Mouse (Mus musculus): ENCODE results near the gene Kdm1b.

Kdm1b gene

DNA sequence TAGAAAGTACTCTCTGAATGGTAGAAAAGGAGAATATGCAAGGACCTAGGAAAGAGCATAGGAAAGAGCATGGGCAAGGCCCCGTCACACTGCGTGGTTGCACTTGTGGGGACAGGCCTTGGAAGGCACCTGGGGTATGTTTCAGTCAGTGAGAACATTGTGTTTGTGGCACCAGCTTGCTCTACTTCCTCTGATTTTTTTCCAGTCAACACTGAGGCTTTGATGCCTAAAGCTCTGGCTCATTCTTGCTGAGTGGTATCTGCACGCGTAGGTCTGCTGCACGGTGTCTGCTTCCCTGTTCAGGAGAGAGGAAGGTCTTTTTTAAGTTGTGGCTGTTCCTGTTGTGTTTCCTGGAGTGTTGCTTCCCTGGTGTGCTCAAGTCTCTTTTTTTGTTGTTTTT is 13.5 kb downstream of the Kdm1b start:
- 79% methylated on average over 5 of the region's 5 CpGs for WGBS

DNA sequence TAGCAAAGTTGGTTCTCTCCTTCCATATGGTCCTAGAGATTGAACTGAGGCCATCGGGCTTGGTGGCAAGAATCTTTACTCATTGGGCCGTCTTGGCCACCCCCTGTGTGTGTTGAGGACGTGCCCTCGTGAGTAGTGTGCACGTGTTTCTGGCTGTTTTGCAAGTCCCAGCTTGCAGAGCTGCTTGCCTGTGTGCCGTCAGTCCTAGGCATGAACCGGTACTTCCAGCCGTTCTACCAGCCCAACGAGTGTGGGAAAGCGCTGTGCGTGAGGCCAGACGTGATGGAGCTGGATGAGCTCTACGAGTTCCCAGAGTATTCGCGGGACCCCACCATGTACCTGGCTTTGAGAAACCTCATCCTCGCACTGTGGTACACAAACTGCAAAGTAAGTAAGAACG is 19.5 kb downstream of the Kdm1b start:
- 96% methylated on average over 17 of the region's 17 CpGs for WGBS

DNA sequence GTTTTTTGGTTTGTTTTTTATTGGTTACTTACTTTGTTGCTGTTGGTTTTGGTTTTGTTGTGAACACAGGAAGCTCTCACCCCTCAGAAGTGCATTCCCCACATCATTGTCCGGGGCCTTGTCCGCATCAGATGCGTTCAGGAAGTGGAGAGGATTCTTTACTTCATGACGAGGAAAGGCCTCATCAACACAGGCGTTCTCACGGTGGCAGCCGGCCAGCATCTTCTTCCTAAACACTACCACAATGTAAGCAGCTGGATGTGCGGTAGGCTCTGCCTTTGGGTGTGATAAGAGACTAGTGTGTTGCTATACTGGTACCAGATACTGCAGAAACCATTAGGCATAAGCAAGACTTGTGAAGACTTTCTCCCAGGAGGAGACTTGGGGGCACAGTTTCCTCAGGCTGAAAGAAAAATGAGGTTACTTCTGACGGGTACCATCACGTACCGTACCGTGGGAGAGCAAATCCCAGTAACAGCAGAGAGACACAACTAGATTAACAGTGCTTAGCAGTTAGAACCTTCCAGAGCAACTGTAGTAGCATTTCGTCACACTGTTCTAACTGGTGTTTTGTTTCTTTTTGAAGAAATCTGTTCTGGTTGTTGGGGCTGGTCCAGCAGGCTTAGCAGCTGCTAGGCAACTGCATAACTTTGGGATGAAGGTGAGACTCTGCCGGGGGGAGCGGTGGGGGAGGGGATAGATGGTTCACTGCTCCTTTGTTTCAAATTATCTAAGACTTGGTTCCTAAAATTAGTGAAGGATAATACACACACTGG is 20.9 kb downstream of the Kdm1b start:
- WGBS, result 72% methylated on average over 15 of the region's 15 CpGs

DNA sequence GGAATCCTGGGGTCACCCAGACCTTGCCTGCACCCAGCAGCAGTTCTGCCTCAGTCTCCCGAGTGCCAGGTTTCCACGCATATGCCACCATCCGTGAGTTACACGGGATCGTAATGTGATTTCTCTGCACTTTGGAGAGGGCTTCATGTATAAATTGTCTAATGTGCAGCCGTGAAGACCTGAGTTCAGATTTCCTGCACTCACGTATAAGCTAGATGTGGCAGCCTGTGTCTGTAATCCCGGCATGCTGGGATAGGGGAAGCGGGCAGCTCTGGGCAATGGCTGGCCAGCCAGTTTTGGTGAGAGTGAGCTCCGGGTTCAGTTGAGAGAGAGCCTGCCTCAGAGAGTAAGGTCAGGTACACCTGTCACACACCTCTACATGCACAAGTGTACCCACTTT is 23.2 kb downstream of the Kdm1b start:
- 97% methylated on average over 10 of the region's 10 CpGs for WGBS

DNA sequence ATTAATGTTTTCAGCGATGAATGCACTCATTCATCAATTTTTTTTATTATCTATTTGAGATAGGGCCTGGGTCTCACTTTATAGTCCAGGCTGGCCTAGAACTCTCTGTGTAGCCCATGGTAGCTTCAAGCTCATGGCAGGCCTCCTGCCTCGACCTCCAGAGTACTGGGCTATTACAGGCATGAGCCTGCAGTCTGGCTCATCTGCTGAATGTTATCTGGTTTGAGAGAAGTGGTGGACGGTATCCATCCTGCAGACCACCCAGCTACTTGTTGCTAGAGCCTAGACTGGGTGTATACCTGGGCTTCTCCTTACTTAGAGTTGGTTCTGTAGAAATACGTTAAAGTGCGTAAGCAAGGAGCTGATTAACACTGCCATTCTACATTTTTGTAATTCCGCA is 23.7 kb downstream of the Kdm1b start:
- WGBS, result 91% methylated on average over 6 of the region's 6 CpGs

DNA sequence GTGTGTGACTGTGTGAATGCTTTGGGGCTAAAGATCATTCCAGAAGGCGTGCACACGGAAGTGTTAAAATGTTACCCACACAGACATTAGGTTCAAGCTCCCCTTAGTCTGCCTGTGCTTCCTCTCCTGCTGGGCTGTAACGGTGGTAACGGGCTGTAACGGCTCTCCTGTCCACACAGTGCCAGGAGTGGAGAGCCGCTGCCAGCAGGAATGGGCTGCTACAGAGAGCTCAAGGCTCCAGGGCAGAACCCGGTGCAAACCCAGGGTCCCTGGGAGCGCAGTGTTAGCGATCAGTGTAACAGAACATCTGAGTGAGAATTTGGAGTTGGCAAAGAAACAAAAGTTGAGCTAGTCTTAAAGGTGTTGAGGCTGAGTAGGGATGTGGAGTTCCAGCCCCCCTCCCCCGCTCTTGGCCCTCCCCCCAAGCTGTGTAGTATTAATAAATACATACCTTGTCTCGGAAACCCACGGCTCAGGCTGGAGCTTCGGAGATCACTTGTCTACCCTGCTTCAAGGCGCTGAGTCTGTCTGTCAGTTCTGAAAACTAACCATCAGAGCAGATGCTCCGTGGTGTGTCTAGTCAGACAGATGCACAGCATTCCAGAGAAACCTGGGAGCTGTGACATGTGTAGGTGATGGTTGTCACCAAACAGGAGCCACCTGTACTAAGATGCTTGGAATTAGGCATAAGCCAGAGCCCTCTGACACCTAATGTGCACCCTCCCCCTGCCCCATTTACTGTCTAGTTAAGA is 27.2 kb downstream of the Kdm1b start:
- 90% methylated on average over 15 of the region's 15 CpGs for WGBS

DNA sequence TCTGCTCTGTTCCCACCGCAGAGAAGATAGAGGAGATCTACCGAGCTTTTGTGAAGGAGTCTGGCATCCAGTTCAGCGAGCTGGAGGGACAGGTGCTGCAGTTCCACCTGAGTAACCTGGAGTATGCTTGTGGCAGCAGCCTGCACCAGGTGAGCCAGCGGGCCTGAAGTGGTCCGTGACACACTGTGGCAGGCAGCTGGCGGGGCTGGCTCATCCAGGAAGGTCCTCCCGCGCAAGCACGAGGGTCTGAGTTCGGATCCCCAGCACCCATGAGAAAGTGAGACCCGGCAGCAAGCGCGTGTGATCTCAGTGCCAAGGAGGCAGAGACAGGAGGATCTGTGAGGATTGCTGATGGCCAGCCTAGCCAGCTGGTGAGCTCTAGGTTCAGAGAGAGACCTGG is 28.6 kb downstream of the Kdm1b start:
- WGBS, result 96% methylated on average over 13 of the region's 13 CpGs

DNA sequence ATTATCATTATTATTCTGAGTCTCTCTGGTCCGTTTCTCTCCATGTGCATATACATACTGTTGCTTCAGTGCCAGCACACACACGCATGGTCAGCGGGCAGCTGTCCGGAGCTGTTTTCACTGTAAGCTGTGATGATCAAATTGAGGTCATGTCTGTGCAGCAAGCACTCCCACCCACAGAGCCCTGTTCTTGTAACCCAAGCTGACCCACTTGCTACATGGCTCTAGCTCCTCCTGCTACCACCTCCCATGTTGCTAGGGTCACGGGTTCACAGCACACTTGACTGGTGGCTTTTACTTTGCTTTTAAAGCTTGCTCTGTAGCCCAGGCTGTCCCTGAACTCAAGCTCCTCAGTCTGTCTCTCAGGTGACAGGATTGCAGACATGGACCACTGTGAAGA is 29.2 kb downstream of the Kdm1b start:
- 90% methylated on average over 5 of the region's 5 CpGs for WGBS

DNA sequence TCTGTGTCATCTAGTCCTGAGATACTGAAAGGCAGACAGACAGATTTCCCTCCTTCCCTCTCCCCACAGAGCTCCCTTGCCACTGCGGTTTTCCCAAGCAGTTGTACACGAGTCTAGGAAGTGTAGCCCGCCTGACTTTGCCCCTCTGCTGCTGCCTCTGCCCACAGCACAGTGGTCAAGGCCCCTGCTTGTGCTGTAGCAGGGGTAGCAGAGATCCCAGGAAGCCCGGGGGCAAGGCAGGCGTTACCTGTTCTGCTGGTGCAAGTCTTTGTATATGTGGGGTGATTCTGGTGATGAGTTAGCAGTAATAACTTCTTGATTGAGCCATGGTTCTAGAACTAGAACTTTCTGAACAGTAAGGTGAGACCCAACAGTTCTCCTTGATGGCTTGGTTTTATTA is 32.9 kb downstream of the Kdm1b start:
- WGBS, result 91% methylated on average over 5 of the region's 5 CpGs

DNA sequence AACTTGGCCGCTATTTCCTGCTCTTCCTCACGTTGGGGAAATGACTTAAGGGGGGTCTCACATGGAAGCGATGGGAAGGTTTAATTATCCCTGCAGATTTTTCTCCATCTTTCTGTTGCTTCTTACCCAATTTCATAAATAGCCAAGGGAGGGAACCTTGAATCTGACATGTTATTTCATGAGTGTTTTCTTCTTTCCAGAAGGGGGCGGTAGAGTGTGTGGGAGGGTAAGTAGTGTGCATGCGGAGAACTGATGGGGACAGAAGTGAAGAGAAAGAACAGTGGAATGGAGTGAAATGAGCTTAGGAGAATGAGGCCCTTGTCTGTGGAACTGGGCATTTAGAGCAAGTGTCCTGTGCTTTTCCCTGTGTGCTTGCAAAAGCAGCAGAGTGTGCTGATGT is 35.5 kb downstream of the Kdm1b start:
- 63% methylated on average over 5 of the region's 5 CpGs for WGBS

DNA sequence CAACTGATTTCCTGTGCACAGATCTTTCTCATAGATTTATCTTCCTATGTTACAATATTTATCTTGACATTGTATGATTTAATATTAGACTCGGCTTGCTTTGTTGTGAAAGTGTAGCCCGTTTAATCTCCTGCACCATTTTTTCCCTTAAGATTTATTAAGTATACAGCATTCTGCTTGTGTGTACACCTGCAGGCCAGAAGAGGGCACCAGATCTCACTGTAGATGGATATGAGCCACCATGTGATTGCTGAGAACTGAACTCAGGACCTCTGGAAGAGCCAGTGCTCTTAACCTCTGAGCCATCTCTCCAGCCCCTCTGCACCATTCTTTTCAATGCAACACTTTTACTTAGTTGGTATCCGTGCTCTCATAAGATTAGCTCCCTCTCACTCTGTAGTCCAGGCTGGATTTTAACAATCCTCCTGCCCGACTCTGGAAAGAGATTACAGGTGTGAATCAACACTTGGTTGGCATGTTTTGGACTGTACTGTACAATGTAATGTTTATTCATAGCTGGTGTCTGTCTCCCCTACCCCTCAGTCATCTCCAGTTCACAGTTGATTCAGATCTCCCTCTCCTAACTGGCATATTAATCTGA is 37.7 kb downstream of the Kdm1b start:
- 93% methylated on average over 4 of the region's 4 CpGs for WGBS

DNA sequence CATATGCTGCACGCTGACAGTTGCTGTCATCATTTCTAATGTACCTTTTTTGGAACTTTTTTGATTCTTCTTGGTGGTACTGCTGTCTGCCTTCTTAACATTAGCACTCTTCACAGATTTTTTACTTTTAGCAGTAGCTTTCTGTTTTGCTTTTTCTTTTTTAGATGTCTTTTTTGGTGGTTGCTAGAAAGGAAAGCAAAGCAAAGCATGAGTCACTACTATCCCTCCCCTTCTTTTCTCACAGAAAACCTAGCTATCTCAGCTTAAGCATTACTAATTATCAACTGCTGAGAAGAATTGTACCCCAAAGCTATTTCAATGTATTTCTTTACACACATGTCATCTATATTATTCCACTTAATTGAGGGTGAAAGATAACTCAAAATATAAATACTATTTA is 45.1 kb downstream of the Kdm1b start:
- WGBS, result 60% methylated on average over 1 of the region's 1 CpGs

DNA sequence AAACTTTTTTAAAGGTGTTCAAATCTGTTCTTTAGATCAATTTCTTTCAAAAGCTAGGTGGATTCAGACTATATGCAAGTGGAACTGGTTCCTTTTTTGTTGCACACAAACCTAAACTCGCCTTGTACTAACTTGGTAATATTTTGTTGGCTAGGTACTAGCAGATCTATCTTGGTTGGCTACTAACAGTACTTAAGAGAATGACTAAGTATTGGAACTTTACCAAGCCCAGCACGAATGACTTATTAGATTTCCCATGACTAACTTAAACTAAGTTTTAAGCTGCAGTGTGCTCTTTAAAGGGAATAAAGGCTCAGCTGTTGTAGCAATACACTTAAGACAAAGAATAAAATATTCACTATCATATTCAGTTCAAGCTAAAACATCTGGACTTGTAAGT is 46.0 kb downstream of the Kdm1b start:
- 64% methylated on average over 2 of the region's 2 CpGs for WGBS

DNA sequence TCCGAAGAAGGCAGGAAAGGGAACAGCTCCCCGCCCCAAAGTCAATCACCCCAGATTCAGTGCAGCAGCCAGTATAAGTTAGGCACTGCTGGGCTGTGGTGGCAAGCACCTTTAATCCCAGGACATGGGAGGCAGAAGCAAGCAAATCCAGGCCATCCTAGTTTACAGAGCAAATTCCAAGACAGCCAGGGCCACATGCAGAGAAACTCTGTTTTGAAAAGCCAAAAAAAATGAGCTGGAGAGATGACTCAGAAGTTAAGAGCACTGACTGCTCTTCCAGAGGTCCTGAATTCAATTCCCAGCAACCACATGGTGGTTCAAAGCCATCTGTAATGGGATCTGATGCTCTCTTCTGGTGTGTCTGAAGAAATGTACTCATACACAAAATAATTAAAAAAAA is 50.5 kb downstream of the Kdm1b start:
- WGBS, result 91% methylated on average over 2 of the region's 2 CpGs

DNA sequence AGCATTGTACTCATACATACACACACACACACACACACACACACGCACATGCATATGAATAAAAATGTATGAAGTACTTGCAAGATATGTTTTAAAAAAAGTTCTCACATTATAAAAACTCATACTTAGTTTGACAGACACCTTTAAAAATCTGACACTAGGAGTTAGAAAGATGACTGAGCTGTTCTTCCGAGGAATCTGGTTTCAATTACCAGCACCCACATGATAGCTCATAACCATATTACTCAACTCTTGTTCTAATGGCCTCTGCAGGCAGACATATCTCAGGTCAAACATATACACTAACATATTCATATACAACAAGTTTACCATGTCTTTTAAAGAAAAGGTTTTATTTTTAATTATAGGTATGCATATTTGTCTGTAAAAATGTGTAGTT is 53.3 kb downstream of the Kdm1b start:
- WGBS, result 85% methylated on average over 2 of the region's 2 CpGs

DNA sequence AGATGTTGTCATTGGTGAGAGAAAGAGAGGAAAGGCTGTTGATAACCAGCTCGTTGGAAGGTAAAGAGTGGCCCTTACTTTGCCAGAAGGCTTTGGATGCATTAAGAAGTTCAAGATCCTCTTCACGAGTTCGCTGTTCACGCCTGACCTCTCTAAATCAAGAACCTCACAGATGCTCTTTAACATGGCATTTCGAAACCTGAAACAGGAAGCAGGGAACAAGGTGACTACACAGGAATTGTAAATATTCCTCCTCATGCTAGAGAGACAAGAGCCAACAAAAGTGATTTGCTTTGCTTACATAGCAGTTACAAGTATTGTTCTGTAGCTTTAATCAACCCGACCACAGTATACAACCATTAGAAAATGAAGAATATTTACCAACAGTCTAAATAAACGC is 56.0 kb downstream of the Kdm1b start:
- WGBS, result 83% methylated on average over 7 of the region's 7 CpGs

DNA sequence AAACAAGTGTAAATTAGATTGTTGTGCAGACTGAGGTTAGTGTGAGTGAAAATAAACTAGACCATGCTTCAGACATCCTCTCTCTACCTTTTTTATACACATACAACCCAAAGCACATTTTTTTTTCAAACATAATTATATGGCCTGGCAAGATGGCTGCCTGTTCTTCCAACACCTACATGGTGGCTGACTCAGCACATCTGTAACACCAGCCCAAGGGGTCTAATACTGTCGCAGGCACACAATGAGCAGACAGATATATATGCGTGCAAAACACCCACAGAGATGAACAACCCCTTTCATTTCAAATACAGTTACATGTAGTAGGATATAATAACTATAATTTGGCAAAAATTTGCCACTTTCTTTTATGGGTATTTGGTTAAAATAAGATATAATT is 57.3 kb downstream of the Kdm1b start:
- WGBS, result 84% methylated on average over 2 of the region's 2 CpGs

DNA sequence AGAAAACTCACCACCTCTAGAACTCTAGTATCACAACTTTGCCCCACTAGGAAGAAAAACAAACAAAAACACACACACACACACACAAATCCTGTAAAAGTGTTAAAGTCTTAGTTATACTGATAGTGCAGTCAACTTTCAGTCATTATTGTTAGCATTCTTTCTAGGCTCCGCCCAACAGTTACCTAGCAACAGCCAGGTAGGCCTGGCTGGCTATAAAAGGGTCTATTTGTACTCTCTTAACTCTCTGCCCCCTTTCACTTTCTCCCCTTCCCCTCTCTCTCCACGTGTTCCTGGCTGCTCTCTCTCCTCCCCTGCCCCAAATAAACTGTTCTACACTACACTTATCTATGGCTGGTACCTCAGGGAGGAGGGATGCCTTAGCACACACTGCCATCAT is 60.8 kb downstream of the Kdm1b start:
- 32% methylated on average over 2 of the region's 2 CpGs for WGBS

DNA sequence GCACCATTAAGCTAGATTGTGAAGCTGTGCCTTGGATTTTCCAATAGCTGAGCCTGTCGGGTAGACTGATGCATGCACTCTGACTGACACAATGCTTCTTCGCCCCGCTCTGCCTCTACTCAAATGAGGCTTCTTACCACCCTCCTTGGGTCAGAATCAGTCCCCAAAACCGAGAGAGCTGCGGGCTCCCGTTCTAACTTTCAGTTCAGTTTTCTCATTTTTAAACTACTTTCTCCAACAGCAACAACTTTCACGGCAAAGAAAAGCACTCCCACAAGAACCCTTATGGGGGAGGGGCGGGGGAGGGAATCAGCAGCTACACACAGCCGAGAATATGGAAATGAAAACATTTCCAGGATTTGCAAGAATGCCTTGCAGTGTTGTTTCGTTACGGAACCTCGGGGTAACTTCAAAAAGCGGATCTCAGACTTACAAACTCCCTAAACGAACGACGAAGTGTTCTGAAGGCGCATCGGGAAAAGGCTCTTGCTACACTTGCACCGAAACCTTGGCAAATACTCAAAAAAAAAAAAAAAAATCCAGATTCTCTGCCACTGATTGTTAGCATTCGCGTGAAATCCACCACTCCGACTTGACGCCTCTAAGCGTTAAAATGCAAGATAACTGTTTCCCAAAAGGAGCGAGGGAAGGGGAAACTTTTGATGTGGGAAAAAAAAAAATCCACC is 61.7 kb downstream of the Kdm1b start:
- 1% methylated on average over 25 of the region's 25 CpGs for WGBS

DNA sequence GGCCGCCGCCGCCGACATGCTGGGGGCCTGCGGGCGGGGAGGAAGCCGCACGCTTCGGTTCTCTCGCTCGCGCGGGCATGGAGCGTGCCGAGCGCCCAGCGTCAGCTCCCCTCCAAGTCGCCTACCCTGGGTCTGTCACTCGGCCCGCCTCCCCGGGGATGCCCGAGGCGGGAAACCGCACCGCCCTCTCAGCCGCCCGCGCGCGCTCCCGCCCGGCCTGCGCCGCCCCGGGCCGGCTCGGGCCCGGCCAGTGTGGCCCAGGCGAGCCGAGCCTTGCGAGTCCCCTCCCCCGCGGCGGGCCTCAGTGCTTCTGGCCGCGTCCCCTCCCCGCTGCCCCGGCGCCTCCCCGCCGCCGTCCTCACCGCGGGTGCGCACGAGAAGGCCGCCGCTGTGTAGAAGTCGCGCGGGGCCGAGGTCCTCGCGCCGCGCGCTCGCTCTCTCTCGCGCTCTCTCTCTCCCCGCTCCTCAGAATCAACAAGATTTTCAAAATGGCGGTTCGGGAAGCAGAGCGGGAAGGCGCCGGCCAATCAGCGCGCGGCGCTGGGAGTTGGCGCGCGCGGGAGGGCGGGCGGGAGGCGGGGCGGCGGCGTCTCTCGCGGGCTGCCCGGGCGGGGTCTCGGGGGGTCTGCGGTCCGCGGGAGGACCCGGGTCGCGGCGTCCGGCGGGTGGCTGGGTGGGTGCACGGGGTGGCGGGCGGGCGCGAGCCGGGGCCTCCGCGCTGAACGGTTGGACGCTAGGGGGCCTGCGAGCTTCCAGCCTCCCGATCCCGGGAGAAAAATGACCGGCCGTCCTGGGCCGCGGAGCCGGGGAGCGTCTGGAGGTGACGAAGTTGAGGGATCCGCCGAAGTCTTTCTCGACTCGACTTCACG is 62.6 kb downstream of the Kdm1b start, which contains the start of gene Dek:
Dek (minus strand) TSS at position 491 of the 869 bp plus-strand sequence.
- under 1% methylated on average over 120 of the region's 129 CpGs for WGBS

DNA sequence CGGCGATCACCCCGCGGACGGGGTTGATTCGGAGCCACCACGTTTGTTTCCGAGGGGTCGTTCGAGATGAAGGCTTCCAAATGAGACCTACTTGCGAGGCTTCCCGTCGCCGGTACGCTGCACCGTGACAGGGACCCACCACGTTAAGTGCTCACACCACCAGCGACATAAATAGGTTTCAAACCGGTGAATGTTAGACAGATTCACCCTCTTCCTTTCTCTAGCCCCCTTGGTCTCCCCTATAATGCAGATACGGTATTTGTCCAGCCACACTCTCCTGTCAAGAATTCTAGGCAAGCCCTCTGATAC is 63.2 kb downstream of the Kdm1b start:
- WGBS, result 1% methylated on average over 20 of the region's 20 CpGs

DNA sequence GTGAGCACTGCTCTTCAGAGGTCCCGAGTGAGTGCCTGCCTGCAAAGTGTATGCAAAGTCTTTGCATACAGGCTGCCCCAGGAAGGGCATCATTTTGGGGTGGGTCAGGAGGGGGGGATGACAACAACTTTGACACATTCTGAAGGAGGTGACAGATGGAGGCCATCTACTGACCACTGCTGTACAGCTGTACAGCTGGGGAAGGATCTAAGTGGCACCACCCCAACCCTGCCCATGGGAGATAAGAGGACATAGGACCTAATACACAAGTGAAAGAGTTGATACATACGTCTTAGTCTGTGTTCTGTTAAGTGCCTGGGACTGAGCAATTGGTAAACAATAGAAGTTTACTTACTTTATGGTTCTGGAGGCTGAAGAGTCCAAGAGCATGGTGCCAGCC is 65.9 kb downstream of the Kdm1b start:
- WGBS, result 93% methylated on average over 2 of the region's 2 CpGs
